Mouse (Mus musculus) cerebellum, postnatal 25 days (tissue): ENCODE results near the gene Lcn2.
A peak's percentile ranks its signal among the peaks of the same experiment; 100 is the strongest.

Experiments used
- DNase-seq, 2 experiments: peaks; one replicate each; pipeline ENCODE4 v3.0.0; 2021; ENCODE audit warnings: mixed read lengths in 2 of 2

The Lcn2 gene

GRCm38 (mm10) chr2:32387706-32388490 lies at the start of gene Lcn2:
Gene Lcn2, minus strand, starts transcription at chr2:32388252.
- DNase-seq, result no peak

DNA sequence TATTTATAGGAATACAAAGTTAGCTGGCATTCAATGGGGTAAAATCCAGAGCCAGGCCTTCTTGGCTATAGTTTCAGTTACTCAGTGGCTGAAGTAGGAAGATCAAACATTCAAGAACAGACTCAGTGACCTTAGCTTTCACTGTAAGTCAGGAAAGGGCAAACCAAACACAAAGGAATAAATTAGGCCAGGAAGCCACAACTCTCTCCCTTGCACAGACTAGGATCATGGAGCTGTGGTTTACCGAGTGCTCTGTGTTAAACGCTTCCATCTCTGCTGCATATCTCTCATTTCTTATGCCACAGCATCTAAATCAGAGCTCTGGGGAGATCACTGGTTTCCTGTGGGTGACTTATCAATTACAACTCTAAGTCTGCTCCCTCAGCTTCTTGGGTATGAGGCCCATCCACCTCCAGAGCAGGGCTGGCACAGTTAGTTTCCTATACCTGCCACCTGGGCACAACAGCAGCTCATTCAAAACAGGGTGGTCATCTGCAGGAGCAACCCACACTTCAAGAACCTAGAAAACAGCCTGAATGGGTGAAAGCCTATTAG lies 49.6 kb upstream of the Lcn2 start:
- DNase-seq, result no peak

DNA sequence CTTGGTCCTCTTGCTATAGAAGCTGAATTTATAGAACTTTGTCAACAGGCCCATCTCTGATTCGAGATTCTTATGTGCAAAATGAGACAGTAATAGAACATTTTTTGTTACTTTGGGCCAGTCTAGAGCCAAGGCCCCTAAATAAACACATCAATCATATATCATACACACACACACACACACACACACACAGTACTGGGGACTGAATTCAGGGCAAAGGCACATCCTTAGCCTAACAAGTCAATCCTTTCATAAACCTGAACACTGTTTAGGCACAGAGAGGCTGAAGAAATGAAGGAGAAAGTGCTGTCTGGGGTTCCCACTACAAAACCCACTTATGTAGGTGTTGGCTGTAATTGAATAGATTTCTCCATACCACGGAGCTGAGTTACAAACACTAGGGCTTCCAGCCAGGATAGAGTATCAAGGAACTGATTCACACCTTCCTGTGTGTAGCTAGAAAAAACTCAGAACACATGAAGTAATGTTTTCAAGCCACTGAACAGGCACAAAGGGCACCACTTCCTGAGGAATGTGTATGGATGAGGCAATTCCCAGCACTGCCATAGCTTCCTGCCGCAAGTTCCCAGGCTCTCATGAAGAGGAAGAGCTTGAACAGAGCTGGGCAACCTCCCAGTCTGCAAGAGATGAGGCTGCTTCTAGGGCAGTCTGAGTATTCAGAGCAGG lies 48.8 kb upstream of the Lcn2 start:
- no peak for DNase-seq

GRCm38 (mm10) chr2:32430701-32431676 lies 42.9 kb upstream of the Lcn2 start:
- peak; percentile 92 to 93 for DNase-seq

- DNase-seq, result no peak
Measured at GRCm38 (mm10) chr2:32429215-32429891, 41.3 kb upstream of the Lcn2 start.

- no peak for DNase-seq
Measured at GRCm38 (mm10) chr2:32428262-32428722, 40.2 kb upstream of the Lcn2 start.

GRCm38 (mm10) chr2:32427720-32428119 lies 39.7 kb upstream of the Lcn2 start:
- DNase-seq, result no peak

GRCm38 (mm10) chr2:32426141-32426540 lies 38.1 kb upstream of the Lcn2 start:
- DNase-seq, result no peak

DNA sequence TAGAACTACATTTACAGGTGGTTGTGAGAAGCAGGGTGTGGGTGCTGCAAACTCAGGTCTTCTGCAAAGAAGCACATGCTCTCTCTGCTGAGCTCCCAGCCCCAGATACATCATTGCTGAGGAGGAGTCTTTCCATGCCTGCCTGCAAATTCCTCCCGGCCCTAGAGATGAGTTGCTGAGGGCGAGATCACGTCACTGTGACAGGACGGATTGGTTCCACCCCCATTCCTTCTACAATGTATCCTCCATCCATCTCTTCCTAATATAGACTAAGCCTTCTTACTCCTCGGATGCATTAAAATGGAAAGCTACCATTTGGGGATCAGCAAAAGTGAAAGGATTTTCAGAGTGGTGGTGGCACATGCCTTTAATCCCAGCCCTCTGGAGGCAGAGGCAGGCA lies 37.5 kb upstream of the Lcn2 start:
- DNase-seq, result no peak

- DNase-seq, result no peak
Measured at GRCm38 (mm10) chr2:32424796-32425195, 36.7 kb upstream of the Lcn2 start.

- DNase-seq, result peak; percentile 55 to 57
Measured at GRCm38 (mm10) chr2:32423481-32424331, 35.7 kb upstream of the Lcn2 start.

DNA sequence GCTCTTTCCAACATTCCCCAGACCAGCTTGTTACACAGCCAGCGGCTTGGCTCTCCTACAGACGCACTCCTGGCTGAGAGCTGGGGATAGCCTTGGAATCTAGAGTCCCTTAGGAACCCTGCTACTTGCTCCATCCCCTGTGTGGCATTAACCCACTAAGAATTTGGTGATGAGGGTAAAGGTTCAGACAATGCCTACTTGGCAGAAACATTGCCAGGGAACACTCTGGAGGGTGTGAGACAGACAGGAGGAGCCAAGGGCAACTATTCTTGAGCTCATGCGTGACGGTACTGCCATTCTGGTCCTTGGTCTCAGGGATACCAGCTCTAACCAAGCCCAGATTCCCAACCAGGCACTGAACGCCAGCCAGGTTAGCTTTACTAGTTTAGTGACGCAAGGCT lies 33.8 kb upstream of the Lcn2 start:
- DNase-seq, result no peak

- DNase-seq, result no peak
Measured at GRCm38 (mm10) chr2:32420647-32421046, 32.6 kb upstream of the Lcn2 start.

GRCm38 (mm10) chr2:32420066-32420608 lies 32.1 kb upstream of the Lcn2 start:
- no peak for DNase-seq

DNA sequence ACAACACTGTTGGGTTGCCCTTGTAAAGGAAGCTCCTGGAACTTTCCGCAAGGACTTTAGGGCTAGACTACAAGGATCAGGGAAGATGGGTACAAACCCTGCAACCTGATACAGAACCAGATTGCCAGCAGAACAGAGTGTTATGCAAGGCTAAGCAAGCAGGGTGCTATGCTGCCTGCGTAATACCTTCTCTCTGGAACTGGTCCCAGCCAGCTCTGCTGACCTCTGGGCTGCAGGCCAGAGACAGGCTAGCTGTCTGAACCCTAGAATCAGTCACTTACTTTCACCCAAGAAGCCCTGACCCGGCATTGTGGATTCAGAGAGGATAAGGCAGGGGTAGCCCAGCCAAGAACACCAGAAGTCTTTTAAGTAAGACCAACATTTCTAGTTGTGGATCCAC lies 31.3 kb upstream of the Lcn2 start:
- DNase-seq, result peak in 1 of 2 experiments; percentile 66

- no peak for DNase-seq
Measured at GRCm38 (mm10) chr2:32418430-32419151, 30.5 kb upstream of the Lcn2 start.

- DNase-seq, result no peak
Measured at GRCm38 (mm10) chr2:32417486-32417885, 29.4 kb upstream of the Lcn2 start.

DNA sequence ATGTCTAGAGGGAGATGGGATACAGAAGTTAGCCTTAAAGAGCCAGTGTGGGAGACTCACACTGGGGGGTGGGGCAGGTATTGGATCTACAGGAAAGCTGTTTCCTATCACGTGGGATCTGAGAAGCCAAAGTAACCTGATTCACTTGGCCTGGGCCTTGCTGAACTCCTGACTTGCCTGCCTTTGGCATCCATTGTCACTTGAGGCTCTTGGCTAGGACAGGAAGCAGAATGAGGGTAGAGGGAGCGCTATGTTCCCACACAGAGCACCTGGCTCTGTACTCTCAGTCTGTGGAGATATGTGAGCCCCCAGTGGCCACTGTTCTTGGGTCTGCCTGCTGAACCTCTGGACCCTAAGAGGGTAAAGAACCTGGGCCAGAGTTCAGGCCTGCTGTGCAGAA lies 28.5 kb upstream of the Lcn2 start:
- no peak for DNase-seq

DNA sequence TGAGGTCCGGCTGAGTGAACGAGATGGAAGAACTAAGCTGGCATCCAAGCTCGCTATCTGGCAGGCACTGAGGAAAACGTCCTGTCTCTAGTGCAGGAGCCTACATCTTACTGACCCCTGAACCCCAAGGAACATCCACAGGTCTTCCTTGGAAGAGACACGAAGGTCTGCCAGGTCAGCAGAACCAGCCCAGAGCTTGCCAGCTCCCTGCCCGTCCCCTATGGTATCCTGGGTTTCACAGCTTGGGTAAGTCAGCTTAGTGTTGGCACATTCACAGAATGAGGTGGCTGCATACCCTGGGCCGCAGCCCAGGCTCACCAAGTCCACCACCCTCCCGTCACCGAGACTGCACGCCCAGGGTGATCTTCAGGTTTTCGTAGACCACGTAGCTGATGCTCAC lies 27.7 kb upstream of the Lcn2 start:
- DNase-seq, result no peak

DNA sequence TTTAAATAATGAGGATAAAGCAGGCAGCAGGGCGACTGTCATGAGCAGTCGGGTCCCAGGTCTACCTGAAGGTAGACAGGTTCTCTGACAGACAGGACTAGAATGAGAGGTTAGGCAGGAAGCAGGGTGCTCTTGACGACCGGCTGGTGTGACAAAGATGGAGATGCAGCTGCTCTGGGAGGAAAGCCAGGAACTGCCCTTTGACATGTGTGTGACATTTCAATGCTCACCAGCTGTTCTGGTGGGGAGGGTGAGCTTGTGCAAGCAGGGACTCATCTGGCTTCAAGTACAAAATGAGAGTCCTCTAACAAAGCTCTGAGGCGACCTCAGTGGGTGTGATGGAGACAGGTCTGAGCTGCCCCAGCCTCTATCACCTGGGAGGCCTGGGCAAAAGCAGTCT lies 25.9 kb upstream of the Lcn2 start:
- no peak for DNase-seq
